Mouse (Mus musculus) mouse trophoblast stem cell (cell line): ENCODE results near the gene Alkbh2.

Source experiments
- in situ Hi-C, 2 experiments: fragments of 300-500 bp; cut with MseI, MboI; formaldehyde crosslinking; loops; 2 replicates in 1 of 2; 3 replicates in 1 of 2; pipeline ENCODE4 v1.15.1; 2025

Gene Alkbh2

GRCm38 (mm10) chr5:114127374-114128349 is at the start of gene Alkbh2:
Gene Alkbh2 (minus strand): TSS chr5:114128218.
- in situ Hi-C loops = no loop called here

GRCm38 (mm10) chr5:114176548-114177400 is 48.8 kb upstream of the Alkbh2 start:
- in situ Hi-C loops = loop anchor here in 1 of 2 experiments (5.0 kb wide), 1 partner anchor 131 kb away; no protein-coding TSS in a partner anchor

DNA sequence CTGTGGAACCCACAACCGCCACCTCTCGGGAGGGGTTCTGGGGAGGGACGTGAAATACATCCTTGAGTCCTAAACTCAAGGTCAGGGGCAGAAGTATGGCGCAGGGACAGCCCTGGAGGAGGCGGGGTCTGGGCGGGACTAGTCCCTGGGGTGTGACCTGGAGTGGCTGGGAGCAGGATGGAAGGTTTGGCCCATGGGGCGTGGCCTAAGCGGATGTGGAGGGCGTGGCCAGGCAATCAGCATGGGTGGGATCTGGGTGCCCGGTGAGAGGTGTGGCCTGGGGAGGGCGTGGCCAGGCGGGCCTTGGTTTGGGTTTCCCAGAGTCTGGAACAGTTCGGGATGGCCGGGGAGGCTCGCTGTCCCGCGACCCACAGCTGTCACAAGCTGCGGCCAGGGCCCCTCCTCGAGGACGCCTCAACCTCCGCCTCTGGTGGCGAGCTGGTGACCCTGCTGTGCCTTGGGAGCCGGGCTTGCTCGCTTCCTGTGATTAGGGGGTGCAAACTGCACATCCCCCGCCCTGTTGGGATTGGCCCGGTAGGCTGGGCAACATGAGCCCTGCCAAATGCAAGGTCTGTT is 47.7 kb upstream of the Alkbh2 start:
- in situ Hi-C loops = loop anchor here in 1 of 2 experiments (5.0 kb wide), 1 partner anchor 132 kb away; no protein-coding TSS in a partner anchor

DNA sequence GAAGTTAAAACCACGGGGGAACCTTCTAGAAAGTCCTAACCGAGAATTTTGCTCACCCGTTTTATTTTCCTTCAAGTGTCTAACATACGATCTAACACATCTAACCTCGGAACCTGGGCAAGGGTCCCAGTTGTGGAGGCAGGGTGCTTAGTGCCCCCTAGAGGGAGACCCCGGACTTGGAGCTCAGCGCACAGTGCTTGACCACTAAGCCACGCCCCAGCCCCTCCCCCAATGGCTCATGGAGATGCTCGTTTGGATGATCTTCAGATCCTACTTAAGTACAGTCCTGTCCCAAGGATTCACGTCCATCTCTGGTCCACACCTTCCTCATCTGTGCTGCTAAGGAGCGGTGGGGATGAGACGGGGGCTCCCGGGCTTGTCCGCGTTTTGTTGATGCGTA is 46.6 kb upstream of the Alkbh2 start:
- in situ Hi-C loops = loop anchor here in 1 of 2 experiments (5.0 kb wide), 1 partner anchor 133 kb away; no protein-coding TSS in a partner anchor

DNA sequence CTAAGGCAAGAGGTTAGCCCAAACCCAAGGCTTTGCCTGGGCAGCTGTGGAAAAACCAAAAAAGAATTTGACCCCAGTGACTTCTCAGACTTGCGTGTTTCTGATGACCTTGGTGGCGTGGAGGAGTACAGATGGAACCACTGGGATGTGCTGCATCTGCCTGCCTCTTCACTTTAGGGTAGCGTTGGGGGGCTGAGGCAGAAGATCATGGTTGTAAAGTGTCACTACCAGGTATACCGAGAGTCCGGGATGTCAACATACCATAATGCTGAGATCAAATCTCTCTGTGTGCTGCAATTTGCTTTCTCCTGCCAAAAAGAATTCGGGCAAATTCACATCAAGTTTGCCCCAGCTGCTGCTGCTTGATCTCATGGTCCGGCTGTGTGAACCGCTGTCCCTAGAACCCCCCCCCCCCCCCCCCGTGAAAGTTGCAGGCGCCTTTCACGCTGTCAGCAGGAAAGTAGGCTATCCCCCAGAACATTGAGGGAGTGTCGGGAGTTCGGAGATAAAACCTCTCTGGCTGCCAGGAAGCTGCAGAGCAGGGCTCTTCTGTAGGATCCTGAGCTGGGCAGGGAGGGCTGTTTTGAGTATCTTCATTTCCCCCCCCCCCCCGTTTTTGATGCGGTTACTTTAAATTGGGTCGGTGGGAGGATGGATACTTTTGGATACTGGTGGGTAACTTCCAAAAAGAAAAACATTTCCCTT is 46.0 kb upstream of the Alkbh2 start:
- in situ Hi-C loops = no loop called here

- in situ Hi-C loops = no loop called here
Observed at GRCm38 (mm10) chr5:114173458-114173857, 45.4 kb upstream of the Alkbh2 start.

- in situ Hi-C loops = no loop called here
Observed at GRCm38 (mm10) chr5:114172936-114173335, 44.9 kb upstream of the Alkbh2 start.

- in situ Hi-C loops = no loop called here
Observed at GRCm38 (mm10) chr5:114170345-114170744, 42.3 kb upstream of the Alkbh2 start.

DNA sequence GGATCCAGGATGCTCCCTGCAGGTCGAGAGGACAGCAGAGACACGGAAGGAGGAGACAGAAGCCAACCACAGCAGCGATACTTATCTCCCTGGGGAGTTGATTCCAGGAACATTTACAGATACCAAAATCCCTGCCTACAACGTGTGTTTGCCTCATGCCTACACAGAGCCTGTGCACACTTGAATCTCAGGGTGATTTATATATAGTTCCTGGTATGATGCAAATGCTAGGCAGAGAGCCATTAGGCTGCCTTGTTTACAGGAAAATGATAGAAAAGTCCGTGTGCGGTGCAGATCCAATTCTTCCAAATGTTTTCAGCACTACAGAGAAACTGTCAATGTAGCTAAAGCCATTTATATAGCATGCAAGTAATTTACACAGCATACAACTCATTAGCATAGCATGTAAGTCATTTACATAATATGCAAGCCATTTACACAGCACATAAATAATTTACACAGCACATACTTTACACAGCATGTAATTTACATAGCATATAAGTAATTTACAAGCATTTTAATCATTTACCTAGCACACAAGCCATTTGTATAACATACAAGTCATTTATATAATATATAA is 35.2 kb upstream of the Alkbh2 start:
- in situ Hi-C loops = no loop called here

DNA sequence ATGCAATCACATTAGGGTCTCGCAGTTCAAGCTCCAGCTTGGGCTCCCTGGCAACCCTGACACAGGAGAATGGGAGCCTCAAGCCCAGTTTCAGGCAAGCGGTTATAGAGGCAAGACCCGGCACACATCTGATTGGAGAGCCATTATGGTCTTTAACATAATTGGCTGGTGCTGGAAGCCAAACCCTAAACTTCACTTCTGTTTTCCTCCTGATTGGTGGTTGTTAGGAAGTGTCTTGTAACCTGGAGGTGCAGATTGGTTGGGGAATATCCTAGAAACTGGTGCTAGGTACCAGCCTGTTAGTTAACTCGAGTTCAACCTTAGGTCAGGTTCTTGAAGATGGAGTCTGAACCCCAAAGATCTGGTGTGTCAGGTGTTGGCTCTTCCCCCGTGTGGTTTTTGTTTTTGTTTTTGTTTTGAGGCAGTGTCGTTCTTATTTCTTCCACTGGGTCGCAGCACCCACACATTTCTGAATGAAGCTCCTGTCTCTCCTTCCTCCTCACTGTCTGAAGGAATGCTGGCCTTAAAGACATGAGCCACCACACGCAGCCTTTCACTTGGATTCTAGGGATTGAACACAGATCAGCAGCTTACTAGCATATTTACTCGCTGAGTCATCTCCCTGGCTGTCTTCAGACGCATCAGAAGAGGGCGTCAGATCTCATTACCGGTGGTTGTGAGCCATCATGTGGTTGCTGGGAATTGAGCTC is 34.2 kb upstream of the Alkbh2 start:
- in situ Hi-C loops = no loop called here

GRCm38 (mm10) chr5:114161424-114161823 is 33.4 kb upstream of the Alkbh2 start:
- in situ Hi-C loops = no loop called here

DNA sequence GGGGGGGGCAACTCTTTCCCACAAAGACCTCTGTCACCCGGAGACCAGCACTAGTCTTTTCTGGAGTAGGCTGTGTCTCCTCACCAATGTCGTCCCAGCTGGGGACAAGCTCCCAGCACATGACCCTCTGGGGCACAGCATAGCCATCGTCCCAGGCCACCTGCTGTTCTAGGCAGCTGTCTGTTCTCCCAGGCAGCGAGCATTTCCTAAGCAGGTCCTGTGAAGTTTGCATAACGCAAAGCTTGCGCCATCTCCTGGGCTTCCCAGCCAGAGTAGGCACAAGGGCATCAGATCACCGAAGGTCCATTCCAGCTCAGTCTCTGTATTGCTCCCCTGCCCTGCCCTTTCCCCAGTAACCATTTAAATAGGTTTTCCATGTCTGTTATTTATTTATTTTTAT is 29.2 kb upstream of the Alkbh2 start:
- in situ Hi-C loops = no loop called here

GRCm38 (mm10) chr5:114155168-114155933 is 27.3 kb upstream of the Alkbh2 start:
- in situ Hi-C loops = no loop called here

GRCm38 (mm10) chr5:114154765-114155164 is 26.7 kb upstream of the Alkbh2 start:
- in situ Hi-C loops = no loop called here

DNA sequence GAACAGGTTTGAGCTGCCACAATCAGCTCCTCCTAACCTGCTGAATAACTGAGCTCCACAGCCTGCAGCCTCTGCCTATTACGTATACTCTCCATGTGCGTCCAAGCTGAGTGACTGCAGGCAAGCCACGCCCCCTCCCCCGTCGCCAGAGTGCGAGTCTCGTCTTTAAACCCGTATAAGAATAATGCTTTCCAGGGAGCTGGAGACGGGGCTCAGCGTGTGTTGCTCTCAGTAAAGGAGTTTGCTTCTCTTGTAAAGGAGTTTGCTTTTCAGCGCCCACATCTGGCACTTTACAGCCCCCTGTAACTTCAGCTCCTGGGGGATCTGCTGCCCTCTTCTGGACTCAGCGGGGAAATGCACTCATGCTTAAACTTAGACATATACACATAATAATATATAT is 25.5 kb upstream of the Alkbh2 start:
- in situ Hi-C loops = no loop called here

- in situ Hi-C loops = no loop called here
Observed at GRCm38 (mm10) chr5:114152359-114153092, 24.5 kb upstream of the Alkbh2 start.

GRCm38 (mm10) chr5:114147043-114147972 is 19.3 kb upstream of the Alkbh2 start:
- in situ Hi-C loops = no loop called here
